Mouse (Mus musculus): ENCODE results near the gene Cdc37l1. TPM values are rescaled to one million over a fixed set of nuclear protein-coding genes. Genes with fewer than 3 reads are reported as not detected.

The Cdc37l1 gene
- total RNA-seq, 1 experiment from 2014 or later = 41.5 TPM

DNA sequence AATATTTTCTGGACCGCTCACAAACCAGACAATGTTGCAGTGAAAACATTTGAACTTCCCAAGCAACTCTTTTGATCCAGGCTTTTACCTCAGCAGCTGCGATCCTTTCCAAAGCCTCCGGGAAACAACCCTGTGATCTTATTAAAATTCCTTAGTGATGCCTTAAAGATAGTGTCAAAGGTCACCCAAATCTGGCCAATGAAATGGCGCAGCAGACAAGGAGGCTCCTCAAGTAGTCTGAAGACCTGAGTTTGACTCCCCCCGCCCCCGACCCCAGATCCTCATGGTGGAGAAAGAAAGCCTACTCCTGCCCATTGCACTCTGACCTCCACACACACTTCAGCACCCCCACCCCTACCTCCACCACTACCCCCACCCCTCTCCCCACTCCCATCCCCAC is 70.1 kb downstream of the Cdc37l1 start:
- ATAC-seq (replicated peaks in 1 of 2; ENCODE audit: insufficient read depth in 1 of 2, low FRiP score in 2 of 2, low TSS enrichment in 1 of 2, low read depth in 1 of 2, poor library complexity in 2 of 2, severe bottlenecking in 2 of 2) = no peak

DNA sequence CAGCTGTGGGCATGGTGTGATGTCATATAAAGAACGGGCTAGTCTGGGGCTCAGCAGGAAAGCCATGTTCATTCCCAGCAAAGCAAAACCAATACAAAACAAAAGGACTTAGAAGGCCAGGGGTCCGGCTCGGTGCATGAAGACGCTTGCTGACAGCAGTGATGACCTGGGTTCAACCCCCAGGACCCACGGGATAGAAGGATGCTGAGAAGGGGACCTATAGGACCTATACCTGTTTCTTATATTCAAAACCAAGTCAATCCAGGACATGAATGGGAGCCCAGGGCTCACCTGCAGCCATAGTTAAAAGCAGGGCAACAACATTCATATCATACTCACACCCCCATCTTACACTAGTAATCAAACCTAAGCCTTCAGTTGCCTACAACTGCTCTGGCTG is 72.9 kb downstream of the Cdc37l1 start:
- no peak for ATAC-seq (replicated peaks in 1 of 2; ENCODE audit: insufficient read depth in 1 of 2, low FRiP score in 2 of 2, low TSS enrichment in 1 of 2, low read depth in 1 of 2, poor library complexity in 2 of 2, severe bottlenecking in 2 of 2)

DNA sequence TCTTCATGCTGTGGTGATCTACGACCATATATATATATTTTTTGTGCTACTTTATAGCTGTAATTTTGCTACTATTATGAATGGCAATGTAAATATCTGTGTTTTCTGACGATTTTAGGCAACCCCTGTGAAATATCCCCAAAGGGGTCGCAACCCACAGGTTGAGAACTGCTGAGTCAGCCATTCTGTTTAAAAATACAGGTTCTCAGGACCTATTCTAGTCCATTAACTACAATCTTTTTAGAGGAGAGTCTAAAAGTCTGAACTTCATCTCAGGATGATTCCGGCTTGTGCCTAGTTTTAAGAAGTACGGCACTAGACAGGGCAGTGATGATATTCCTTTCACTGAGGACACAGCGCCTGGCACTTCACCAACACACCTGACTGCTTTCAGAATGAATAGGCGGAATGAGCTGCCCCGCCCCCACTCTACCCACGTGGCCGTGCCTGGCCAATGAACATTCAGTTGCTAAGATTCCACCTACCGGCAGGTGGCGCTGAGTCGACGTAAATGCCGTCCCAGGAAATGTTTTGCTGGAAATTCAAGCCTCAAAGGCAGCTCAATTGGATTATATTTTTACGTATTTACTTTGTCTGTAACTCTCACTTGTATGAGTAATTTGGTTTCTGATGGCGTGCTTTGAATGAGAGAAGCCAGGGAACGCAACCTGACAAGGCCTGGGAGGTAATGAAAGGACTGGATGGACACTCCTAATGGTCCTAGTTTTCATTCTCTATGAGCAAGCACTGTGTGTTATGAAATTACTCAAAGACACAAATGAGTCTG is 73.6 kb downstream of the Cdc37l1 start:
- ATAC-seq (replicated peaks in 1 of 2; ENCODE audit: insufficient read depth in 1 of 2, low FRiP score in 2 of 2, low TSS enrichment in 1 of 2, low read depth in 1 of 2, poor library complexity in 2 of 2, severe bottlenecking in 2 of 2) = peak; percentile 79 to 80

DNA sequence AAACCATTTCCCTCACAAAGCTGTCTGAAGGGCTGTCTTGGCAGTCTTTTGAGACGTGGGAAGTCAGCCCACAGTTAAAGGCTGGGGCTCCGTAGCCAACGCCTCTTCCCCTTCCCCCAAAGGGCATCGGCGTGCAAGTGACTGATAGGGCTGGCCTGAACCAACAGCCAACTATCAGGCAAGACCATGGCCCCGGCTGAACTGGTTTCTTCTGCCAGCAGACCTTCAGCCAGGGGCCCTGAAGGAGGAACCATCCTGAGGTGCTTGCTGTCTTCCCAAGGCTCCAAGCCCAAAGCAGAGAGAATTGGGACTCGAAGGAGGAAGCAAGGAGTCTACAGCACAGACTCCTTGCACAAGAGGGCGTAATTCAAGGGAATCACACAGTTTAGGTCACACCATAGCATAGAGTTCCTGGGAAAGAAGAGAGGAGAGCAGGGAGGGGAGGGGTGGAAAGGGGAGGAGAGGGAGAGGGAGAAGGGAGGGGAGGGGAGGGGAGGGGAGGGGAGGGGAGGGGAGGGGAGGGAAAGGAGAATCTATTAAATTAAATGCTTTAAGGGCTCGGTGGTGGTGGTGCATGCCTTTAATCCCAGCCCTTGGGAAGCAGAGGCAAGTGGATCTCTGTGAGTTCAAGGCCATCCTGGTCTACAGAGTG is 74.4 kb downstream of the Cdc37l1 start:
- peak; percentile 50 to 71 for ATAC-seq (replicated peaks in 1 of 2; ENCODE audit: insufficient read depth in 1 of 2, low FRiP score in 2 of 2, low TSS enrichment in 1 of 2, low read depth in 1 of 2, poor library complexity in 2 of 2, severe bottlenecking in 2 of 2)

DNA sequence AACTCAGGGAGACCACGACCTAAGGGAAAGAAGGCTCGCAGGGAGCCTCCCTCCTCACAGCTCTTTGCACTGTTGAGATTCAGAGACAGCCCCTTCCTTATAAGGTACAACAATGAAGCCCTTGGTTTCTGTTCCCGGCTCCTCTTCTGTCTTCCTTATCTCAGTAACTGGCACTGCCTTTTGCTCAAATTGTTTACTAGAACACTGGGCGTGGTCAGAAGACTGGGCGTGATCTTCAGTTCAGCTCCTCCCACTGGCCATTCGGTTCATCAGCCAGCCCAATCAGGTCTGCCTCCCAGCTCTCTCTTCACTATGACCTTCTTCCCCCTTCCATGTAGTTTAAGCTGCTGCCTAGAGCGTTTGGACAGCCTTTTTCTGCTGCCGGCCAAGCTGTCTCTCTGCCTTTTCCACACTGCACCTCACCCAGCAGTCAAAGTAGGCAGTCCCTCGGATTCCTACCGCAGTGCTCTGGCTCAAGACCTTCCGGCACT is 76.9 kb downstream of the Cdc37l1 start:
- peak; percentile 79 to 90 for ATAC-seq (replicated peaks in 1 of 2; ENCODE audit: insufficient read depth in 1 of 2, low FRiP score in 2 of 2, low TSS enrichment in 1 of 2, low read depth in 1 of 2, poor library complexity in 2 of 2, severe bottlenecking in 2 of 2)

DNA sequence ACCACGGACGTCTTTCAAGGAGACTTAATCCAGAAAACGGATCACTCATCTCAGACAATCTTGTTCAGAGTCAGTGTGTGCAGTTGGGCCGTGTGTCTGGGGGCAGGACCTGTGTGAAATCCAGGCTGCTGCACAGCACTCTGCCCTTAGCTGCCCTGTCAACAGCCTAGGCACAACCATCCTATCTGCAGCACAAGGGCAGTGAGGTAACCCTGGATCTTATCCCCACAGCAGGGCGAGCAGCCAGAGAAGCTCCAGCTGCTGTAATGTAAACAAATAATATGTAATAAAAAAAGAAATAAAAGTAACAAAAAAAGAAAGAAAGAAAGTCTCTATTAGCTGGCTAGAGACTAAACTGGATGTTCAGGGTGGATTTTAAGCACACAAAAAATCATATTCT is 79.0 kb downstream of the Cdc37l1 start:
- ATAC-seq (replicated peaks in 1 of 2; ENCODE audit: insufficient read depth in 1 of 2, low FRiP score in 2 of 2, low TSS enrichment in 1 of 2, low read depth in 1 of 2, poor library complexity in 2 of 2, severe bottlenecking in 2 of 2) = no peak

DNA sequence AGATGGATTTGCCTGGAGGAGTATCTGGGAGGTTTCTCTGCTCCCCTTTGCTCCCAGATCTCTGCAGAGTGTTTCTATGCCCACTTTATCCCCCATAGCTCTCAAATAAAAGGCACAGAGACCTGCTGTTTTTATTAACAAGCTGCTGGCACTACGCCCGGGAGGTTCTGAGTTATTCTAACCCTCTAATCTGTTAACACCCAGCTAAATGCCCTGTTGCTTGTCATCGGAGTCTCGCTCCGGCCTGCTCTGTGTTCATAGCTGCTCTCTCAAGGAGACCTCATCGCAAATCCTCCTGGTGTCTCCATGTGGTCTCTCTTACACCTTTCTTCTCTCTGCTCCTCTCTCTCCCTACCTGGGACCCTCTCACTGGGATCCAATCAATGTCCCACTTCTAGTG is 84.7 kb downstream of the Cdc37l1 start:
- ATAC-seq (replicated peaks in 1 of 2; ENCODE audit: insufficient read depth in 1 of 2, low FRiP score in 2 of 2, low TSS enrichment in 1 of 2, low read depth in 1 of 2, poor library complexity in 2 of 2, severe bottlenecking in 2 of 2) = no peak

Other genes with a start within 250 kb of the Cdc37l1 start
- gene Slc1a1, start 155.3 kb upstream of the Cdc37l1 start, total RNA-seq (2017) = 0.65 TPM in 1 of 2 replicates, not detected in the other
- gene Plpp6, start 26.4 kb upstream of the Cdc37l1 start, total RNA-seq (2017) = 8.2 and 9.8 TPM in 2 replicates
- gene 4430402I18Rik, start 22.6 kb upstream of the Cdc37l1 start, total RNA-seq (2017) = 0.75 TPM in 1 of 2 replicates, not detected in the other
- gene Ak3, start 57.6 kb downstream of the Cdc37l1 start, total RNA-seq (2017) = 32.7 and 45.0 TPM in 2 replicates
- gene Rcl1, start 111.0 kb downstream of the Cdc37l1 start, total RNA-seq (2017) = 73.6 and 73.8 TPM in 2 replicates

All from hematopoietic stem cell, adult 5-6 weeks (primary cell).